Mouse (Mus musculus): ENCODE measurements around the gene Leng9. TPM values are rescaled to one million over a fixed set of nuclear protein-coding genes. Genes with fewer than 3 reads are reported as not detected.

Gene Leng9
- polyA plus RNA-seq, 1 experiment from 2014 or later = 3.9 TPM

GRCm38 (mm10) chr7:4122783-4123182, 27.4 kb downstream of the Leng9 start:
- DNase-seq (ENCODE audit: low spot score) = peak; percentile 26
- H3K4me3 ChIP-seq (ENCODE audit: low read depth, low read length) = no peak overlapping the region
- ATAC-seq = no peak
- peaks cover 30% of the 10 kb centered on the region for H3K36me3 ChIP-seq (ENCODE audit: control insufficient read depth, insufficient read depth, low read length)
- no peaks in the 10 kb centered on the region for H3K9me3 ChIP-seq (replicated peaks; ENCODE audit: control insufficient read depth, low read length)
- peak overlapping the region; percentile 84 for H3K27ac ChIP-seq (ENCODE audit: low read depth, low read length)
- H3K4me2 ChIP-seq (ENCODE audit: low read length) = peak overlapping the region; percentile 75
- no peaks in the 10 kb centered on the region for H3K27me3 ChIP-seq (replicated peaks; ENCODE audit: control insufficient read depth, insufficient read depth, low read length)
- 48% methylated on average over 10 of the region's 10 CpGs for WGBS
- H3K9ac ChIP-seq (ENCODE audit: low read length) = peak overlapping the region; percentile 94
- peaks cover 47% of the 10 kb centered on the region for H3K4me1 ChIP-seq (ENCODE audit: control insufficient read depth, insufficient read depth, low read length)

- H3K9me3 ChIP-seq (replicated peaks; ENCODE audit: control insufficient read depth, low read length) = no peaks in the 10 kb centered on the region
- H3K4me2 ChIP-seq (ENCODE audit: low read length) = peak overlapping the region; percentile 75
- peaks cover 24% of the 10 kb centered on the region for H3K36me3 ChIP-seq (ENCODE audit: control insufficient read depth, insufficient read depth, low read length)
- H3K4me1 ChIP-seq (ENCODE audit: control insufficient read depth, insufficient read depth, low read length) = peaks cover 47% of the 10 kb centered on the region
- peak overlapping the region; percentile 94 for H3K9ac ChIP-seq (ENCODE audit: low read length)
- H3K27me3 ChIP-seq (replicated peaks; ENCODE audit: control insufficient read depth, insufficient read depth, low read length) = no peaks in the 10 kb centered on the region
- peak; percentile 20 for DNase-seq (ENCODE audit: low spot score)
- peak overlapping the region; percentile 84 for H3K4me3 ChIP-seq (ENCODE audit: low read depth, low read length)
- peak overlapping the region; percentile 84 for H3K27ac ChIP-seq (ENCODE audit: low read depth, low read length)
- 19% methylated on average over 11 of the region's 11 CpGs for WGBS
- no peak for ATAC-seq
Measured at GRCm38 (mm10) chr7:4122076-4122768, 28.0 kb downstream of the Leng9 start.

DNA sequence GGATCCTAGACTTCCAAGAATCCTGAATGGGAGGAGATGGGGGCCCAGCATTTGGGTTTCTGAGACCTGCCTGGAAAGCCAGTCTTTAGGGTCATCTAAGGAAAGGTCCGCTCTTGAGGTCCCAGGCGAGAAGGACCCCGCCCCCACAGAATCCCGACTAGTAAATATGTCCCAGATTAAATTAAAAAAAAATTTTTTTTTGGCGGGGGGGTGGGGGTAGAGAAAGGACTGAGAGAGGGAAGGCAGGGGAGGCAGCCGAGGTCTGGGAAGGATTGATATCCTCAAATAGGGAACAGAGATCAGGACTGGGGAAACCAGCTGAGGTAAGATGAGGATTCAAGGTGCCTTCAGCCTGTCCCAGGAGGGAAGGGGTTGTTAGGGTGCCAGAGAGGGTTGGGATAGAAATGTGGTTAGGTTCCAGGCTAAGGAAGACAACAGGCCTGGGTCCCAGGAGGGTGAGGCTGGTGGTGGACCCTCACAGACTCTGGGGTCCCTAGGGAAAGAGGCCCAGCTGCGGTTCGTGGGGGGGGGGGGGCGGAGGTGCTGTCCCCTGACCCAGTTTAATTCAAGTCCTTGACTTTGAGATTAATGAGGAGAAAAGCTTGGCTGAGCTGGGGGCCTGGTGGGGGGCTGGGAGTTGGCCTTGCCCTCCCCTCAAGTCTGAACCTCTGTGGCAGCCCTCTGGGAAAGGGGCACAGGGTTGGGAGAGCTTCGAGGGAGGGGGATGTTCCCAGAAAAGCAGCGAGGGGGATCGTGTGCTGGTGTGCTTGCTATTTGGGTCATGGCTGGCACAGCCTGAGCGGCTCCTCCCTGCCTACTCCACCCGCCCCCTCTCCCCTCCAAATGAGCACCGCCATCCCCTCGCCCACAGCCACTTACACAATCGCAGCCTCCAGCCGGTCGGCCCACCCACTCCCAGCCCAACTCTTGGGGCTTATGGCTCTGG, 29.9 kb downstream of the Leng9 start:
- Histone ChIP-seq H3K4me1 (ENCODE audit: control insufficient read depth, insufficient read depth, low read length) (peaks cover 44% of the 10 kb centered on the region), H3K4me2 (ENCODE audit: low read length) (peak overlapping the region; percentile 75), H3K27me3 (replicated peaks; ENCODE audit: control insufficient read depth, insufficient read depth, low read length) (no peaks in the 10 kb centered on the region), H3K9ac (ENCODE audit: low read length) (peak overlapping the region; percentile 94), H3K27ac (ENCODE audit: low read depth, low read length) (peak overlapping the region; percentile 84), H3K9me3 (replicated peaks; ENCODE audit: control insufficient read depth, low read length) (no peaks in the 10 kb centered on the region), H3K4me3 (ENCODE audit: low read depth, low read length) (peak overlapping the region; percentile 84), H3K36me3 (ENCODE audit: control insufficient read depth, insufficient read depth, low read length) (0 out of 2 replicates have a peak, but pooled peaks cover 6% of the 10 kb centered on the region)
- 2% methylated on average over 17 of the region's 19 CpGs for WGBS
- peak; percentile 75 for DNase-seq (ENCODE audit: low spot score)
- peak; percentile 7 for ATAC-seq

DNA sequence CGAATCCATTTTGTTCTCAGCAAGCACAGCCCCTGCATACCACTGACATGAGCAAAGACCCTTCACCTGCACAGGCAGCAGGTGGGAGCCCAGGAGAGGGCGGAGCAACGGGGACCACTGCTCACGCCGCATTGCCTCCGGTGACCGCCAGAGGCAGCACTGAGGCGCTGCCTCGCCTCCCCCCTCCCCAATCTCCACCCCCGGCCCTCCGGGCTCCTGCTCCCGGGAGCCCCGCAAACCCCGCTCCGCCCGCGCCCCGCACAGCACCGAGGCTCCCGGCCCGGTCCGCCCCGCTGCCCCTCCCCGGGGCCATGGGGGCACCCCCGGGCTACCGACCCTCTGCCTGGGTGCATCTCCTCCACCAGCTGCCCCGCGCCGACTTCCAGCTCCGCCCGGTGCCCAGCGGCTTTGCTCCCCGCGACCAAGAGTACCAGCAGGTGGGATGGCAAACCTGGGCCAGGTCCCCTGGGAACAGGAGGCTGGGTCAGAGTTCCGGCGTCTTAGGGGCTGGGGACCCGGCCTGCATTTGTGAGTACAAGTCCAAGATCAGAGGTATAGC, 30.8 kb downstream of the Leng9 start, which contains the start of gene Ttyh1:
Ttyh1 (plus strand) TSS at position 65 of the 559 bp plus-strand sequence.
- peak; percentile 6 for ATAC-seq
- Histone ChIP-seq H3K9ac (ENCODE audit: low read length) (peak within 1 kb of the TSS; percentile 94), H3K4me3 (ENCODE audit: low read depth, low read length) (peak within 1 kb of the TSS; percentile 84), H3K27me3 (replicated peaks; ENCODE audit: control insufficient read depth, insufficient read depth, low read length) (no peaks in the 10 kb centered on the region), H3K4me2 (ENCODE audit: low read length) (peak within 1 kb of the TSS; percentile 75), H3K27ac (ENCODE audit: low read depth, low read length) (peak within 1 kb of the TSS; percentile 84), H3K4me1 (ENCODE audit: control insufficient read depth, insufficient read depth, low read length) (peaks cover 35% of the 10 kb centered on the region), H3K9me3 (replicated peaks; ENCODE audit: control insufficient read depth, low read length) (no peaks in the 10 kb centered on the region), H3K36me3 (ENCODE audit: control insufficient read depth, insufficient read depth, low read length) (no peaks in the 10 kb centered on the region)
- WGBS = under 1% methylated on average over 35 of the region's 37 CpGs
- DNase-seq (ENCODE audit: low spot score) = peak; percentile 69

- Histone ChIP-seq H3K27me3 (replicated peaks; ENCODE audit: control insufficient read depth, insufficient read depth, low read length) (no peaks in the 10 kb centered on the region), H3K36me3 (ENCODE audit: control insufficient read depth, insufficient read depth, low read length) (no peaks in the 10 kb centered on the region), H3K4me2 (ENCODE audit: low read length) (no peak overlapping the region), H3K9ac (ENCODE audit: low read length) (no peak overlapping the region), H3K4me1 (ENCODE audit: control insufficient read depth, insufficient read depth, low read length) (peaks cover 21% of the 10 kb centered on the region), H3K9me3 (replicated peaks; ENCODE audit: control insufficient read depth, low read length) (no peaks in the 10 kb centered on the region), H3K4me3 (ENCODE audit: low read depth, low read length) (no peak overlapping the region), H3K27ac (ENCODE audit: low read depth, low read length) (no peak overlapping the region)
- WGBS = 62% methylated on average over 8 of the region's 8 CpGs
- DNase-seq (ENCODE audit: low spot score) (no peak), ATAC-seq (no peak)
Measured at GRCm38 (mm10) chr7:4117050-4117814, 32.9 kb downstream of the Leng9 start.

DNA sequence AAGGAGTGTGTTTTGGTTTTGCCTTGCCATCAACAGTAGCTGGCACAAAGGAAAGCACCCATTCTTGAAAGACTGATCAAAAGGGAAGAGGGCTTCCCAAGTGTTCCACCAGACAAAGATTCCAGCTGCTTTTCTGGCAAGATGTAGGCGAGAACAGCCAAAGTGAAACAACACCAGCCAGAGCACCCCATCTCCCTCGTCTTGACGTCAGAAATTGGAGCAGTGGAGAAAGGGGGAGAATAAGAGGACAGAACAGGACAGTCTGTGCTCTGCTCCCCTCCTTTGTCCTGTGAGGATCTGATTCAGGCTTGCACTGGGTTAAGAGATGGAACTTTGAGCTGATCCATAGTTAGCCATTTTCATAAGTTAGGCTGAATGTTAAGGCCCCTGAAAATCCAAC, 38.4 kb downstream of the Leng9 start:
- H3K4me1 ChIP-seq (ENCODE audit: control insufficient read depth, insufficient read depth, low read length) = 0 out of 2 replicates have a peak, but pooled peaks cover 2% of the 10 kb centered on the region
- H3K9me3 ChIP-seq (replicated peaks; ENCODE audit: control insufficient read depth, low read length) = no peaks in the 10 kb centered on the region
- H3K4me2 ChIP-seq (ENCODE audit: low read length) = no peak overlapping the region
- no peaks in the 10 kb centered on the region for H3K36me3 ChIP-seq (ENCODE audit: control insufficient read depth, insufficient read depth, low read length)
- ATAC-seq (no peak), DNase-seq (ENCODE audit: low spot score) (peak; percentile 16)
- H3K27ac ChIP-seq (ENCODE audit: low read depth, low read length) = peak overlapping the region; percentile 39; the same call in 1 of the 2 replicates
- H3K4me3 ChIP-seq (ENCODE audit: low read depth, low read length) = no peak overlapping the region
- WGBS = 29% methylated on average over 3 of the region's 3 CpGs
- H3K9ac ChIP-seq (ENCODE audit: low read length) = no peak overlapping the region; the same call in 1 of the 2 replicates
- no peaks in the 10 kb centered on the region for H3K27me3 ChIP-seq (replicated peaks; ENCODE audit: control insufficient read depth, insufficient read depth, low read length)

- Histone ChIP-seq H3K9ac (ENCODE audit: low read length) (no peak overlapping the region), H3K27ac (ENCODE audit: low read depth, low read length) (no peak overlapping the region), H3K4me3 (ENCODE audit: low read depth, low read length) (no peak overlapping the region), H3K4me1 (ENCODE audit: control insufficient read depth, insufficient read depth, low read length) (no peaks in the 10 kb centered on the region), H3K36me3 (ENCODE audit: control insufficient read depth, insufficient read depth, low read length) (no peaks in the 10 kb centered on the region), H3K27me3 (replicated peaks; ENCODE audit: control insufficient read depth, insufficient read depth, low read length) (no peaks in the 10 kb centered on the region), H3K9me3 (replicated peaks; ENCODE audit: control insufficient read depth, low read length) (no peaks in the 10 kb centered on the region), H3K4me2 (ENCODE audit: low read length) (no peak overlapping the region)
- WGBS = 14% methylated on average over 4 of the region's 4 CpGs
- ATAC-seq (0 out of 2 replicates have a peak, but pooled peaks have one; percentile 37), DNase-seq (ENCODE audit: low spot score) (peak; percentile 79)
Measured at GRCm38 (mm10) chr7:4103411-4103810, 46.8 kb downstream of the Leng9 start.

- H3K27me3 ChIP-seq (replicated peaks; ENCODE audit: control insufficient read depth, insufficient read depth, low read length) = no peaks in the 10 kb centered on the region
- H3K4me2 ChIP-seq (ENCODE audit: low read length) = no peak overlapping the region
- no peaks in the 10 kb centered on the region for H3K36me3 ChIP-seq (ENCODE audit: control insufficient read depth, insufficient read depth, low read length)
- no peak overlapping the region for H3K4me3 ChIP-seq (ENCODE audit: low read depth, low read length)
- H3K9ac ChIP-seq (ENCODE audit: low read length) = no peak overlapping the region
- WGBS = 83% methylated on average over 5 of the region's 5 CpGs
- H3K4me1 ChIP-seq (ENCODE audit: control insufficient read depth, insufficient read depth, low read length) = no peaks in the 10 kb centered on the region
- no peak overlapping the region for H3K27ac ChIP-seq (ENCODE audit: low read depth, low read length)
- DNase-seq (ENCODE audit: low spot score) = no peak
- no peaks in the 10 kb centered on the region for H3K9me3 ChIP-seq (replicated peaks; ENCODE audit: control insufficient read depth, low read length)
- no peak for ATAC-seq
Measured at GRCm38 (mm10) chr7:4101144-4101543, 49.0 kb downstream of the Leng9 start.
